Comparison of ENCODE assay signal across 8 mouse cellular contexts in the genomic region with DNA sequence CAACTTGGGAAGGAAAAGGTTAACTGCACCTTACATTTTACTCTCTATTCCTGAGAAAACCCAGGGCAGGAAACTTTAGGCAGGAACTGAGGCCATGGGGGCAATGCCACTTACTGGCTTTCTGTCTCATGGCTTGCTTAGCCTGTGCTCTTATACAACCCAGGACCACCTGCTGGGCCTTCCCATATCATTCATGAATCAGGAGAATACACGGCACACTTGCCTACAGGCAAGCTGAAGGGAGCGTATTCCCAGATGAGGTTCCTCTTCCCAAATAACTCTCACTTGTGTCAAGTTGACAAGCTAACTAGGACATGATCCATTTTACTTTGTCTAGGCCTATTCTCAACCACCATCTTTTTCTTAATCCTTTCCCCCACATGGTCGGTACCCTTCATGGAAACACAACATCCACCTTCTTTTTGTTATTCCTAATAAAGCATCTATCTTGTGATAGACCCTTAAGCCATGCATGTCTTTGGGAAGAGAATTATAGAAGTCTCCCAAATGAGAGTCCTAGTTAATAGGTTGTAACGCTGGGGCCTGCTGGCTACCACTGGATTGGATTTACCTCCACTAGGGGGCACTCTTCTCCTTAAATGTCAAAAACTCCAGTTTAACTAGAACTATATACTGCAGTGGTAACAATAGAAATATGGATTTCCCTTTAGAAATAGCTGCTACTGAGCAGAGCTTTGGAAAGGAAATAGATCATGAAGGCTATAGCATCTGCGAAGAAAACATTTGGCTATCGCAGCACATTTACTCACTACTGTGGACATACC.
DNase-seq lines count a peak whose midpoint lies in the region; ATAC-seq and TF ChIP-seq lines count a peak whose summit lies in the region.

No protein-coding gene starts in this region.

- H3K27ac ChIP-seq in embryonic facial prominence, embryonic 14.5 days (replicated peaks; ENCODE audit: low read depth, low read length) = no peak overlapping the region
- no peak overlapping the region for H3K27ac ChIP-seq in intestine, postnatal 0 days (ENCODE audit: low read depth, low read length)
- H3K27ac ChIP-seq in liver, embryonic 13.5 days = no peak overlapping the region

- WGBS in embryonic facial prominence, embryonic 14.5 days = 63% methylated on average over 6 of the region's 6 CpGs
- 65% methylated on average over 6 of the region's 6 CpGs for WGBS in intestine, postnatal 0 days
- 51% methylated on average over 6 of the region's 6 CpGs for whole genome bisulfite sequencing in liver, embryonic 13.5 days (ENCODE audit: insufficient replicate concordance)

- H3K9ac ChIP-seq in embryonic facial prominence, embryonic 14.5 days (ENCODE audit: low read depth, low read length) = no peak overlapping the region
- H3K9ac ChIP-seq in intestine, postnatal 0 days (ENCODE audit: low read depth, low read length) = no peak overlapping the region
- H3K9ac ChIP-seq in liver, embryonic 13.5 days = no peak overlapping the region

- peak; percentile 53; the same call in 1 of the 2 replicates for ATAC-seq in embryonic facial prominence, embryonic 14.5 days (ENCODE audit: low read depth)
- ATAC-seq in intestine, postnatal 0 days = no peak; the same call in 1 of the 2 replicates
- ATAC-seq in liver, embryonic 13.5 days (ENCODE audit: low read depth) = no peak

- no peaks in the 10 kb centered on the region for H3K36me3 ChIP-seq in embryonic facial prominence, embryonic 14.5 days (ENCODE audit: control insufficient read depth, insufficient read depth, low read length)
- no peaks in the 10 kb centered on the region for H3K36me3 ChIP-seq in intestine, postnatal 0 days (ENCODE audit: control insufficient read depth, insufficient read depth)
- H3K36me3 ChIP-seq in liver, embryonic 13.5 days = no peaks in the 10 kb centered on the region

- no peaks in the 10 kb centered on the region for H3K4me1 ChIP-seq in embryonic facial prominence, embryonic 14.5 days (ENCODE audit: control insufficient read depth, insufficient read depth, low read length)
- no peaks in the 10 kb centered on the region for H3K4me1 ChIP-seq in intestine, postnatal 0 days (replicated peaks; ENCODE audit: control insufficient read depth, insufficient read depth, low read length)
- no peaks in the 10 kb centered on the region for H3K4me1 ChIP-seq in liver, embryonic 13.5 days (replicated peaks)

- TF ChIP-seq CTCF in intestine, postnatal 0 days (IDR thresholded peaks at IDR 0.05; ENCODE audit: low read depth) = peak; percentile 79

- peak; percentile 45 to 90 for DNase-seq in adrenal gland, adult (ENCODE audit: inconsistent age in 2 of 2, low spot score in 1 of 2)
- no peak for DNase-seq in adrenal gland, adult 8-10 months
- DNase-seq in 3134 (ENCODE audit: extremely low read depth, insufficient read length, low spot score) = peak; percentile 32
- peak; percentile 23 for DNase-seq in adrenal gland, postnatal 25 days
- DNase-seq in embryonic facial prominence, embryonic 14.5 days (ENCODE audit: low spot score) = peak; percentile 87
- DNase-seq in liver, embryonic 13.5 days = peak; percentile 12
- DNase-seq in retina, embryonic 14.5 days (ENCODE audit: low spot score) = peak; percentile 82

- no peaks in the 10 kb centered on the region for H3K27me3 ChIP-seq in embryonic facial prominence, embryonic 14.5 days (replicated peaks; ENCODE audit: control insufficient read depth, insufficient read depth, low read length)
- no peaks in the 10 kb centered on the region for H3K27me3 ChIP-seq in intestine, postnatal 0 days (replicated peaks; ENCODE audit: control insufficient read depth, insufficient read depth, low read length)
- H3K27me3 ChIP-seq in liver, embryonic 13.5 days = no peaks in the 10 kb centered on the region

- no peak overlapping the region for H3K4me2 ChIP-seq in embryonic facial prominence, embryonic 14.5 days (ENCODE audit: low read depth, low read length)
- H3K4me2 ChIP-seq in intestine, postnatal 0 days (replicated peaks; ENCODE audit: low read depth) = no peak overlapping the region
- H3K4me2 ChIP-seq in liver, embryonic 13.5 days = no peak overlapping the region

- no peaks in the 10 kb centered on the region for H3K9me3 ChIP-seq in embryonic facial prominence, embryonic 14.5 days (ENCODE audit: control insufficient read depth, low read length)
- H3K9me3 ChIP-seq in intestine, postnatal 0 days (ENCODE audit: control insufficient read depth) = no peaks in the 10 kb centered on the region
- H3K9me3 ChIP-seq in liver, embryonic 13.5 days (replicated peaks) = no peaks in the 10 kb centered on the region

- no peak overlapping the region for H3K4me3 ChIP-seq in embryonic facial prominence, embryonic 14.5 days (ENCODE audit: low read depth, low read length)
- no peak overlapping the region for H3K4me3 ChIP-seq in intestine, postnatal 0 days (ENCODE audit: low read depth, low read length)
- H3K4me3 ChIP-seq in liver, embryonic 13.5 days (replicated peaks) = no peak overlapping the region
